Mouse (Mus musculus): Measurements from ENCODE around the gene Cd81. TPM values are rescaled to one million over a fixed set of nuclear protein-coding genes. Genes with fewer than 3 reads are reported as not detected.

The Cd81 gene
- total RNA-seq, 2 experiments from 2014 or later: 395 to 401 TPM

DNA sequence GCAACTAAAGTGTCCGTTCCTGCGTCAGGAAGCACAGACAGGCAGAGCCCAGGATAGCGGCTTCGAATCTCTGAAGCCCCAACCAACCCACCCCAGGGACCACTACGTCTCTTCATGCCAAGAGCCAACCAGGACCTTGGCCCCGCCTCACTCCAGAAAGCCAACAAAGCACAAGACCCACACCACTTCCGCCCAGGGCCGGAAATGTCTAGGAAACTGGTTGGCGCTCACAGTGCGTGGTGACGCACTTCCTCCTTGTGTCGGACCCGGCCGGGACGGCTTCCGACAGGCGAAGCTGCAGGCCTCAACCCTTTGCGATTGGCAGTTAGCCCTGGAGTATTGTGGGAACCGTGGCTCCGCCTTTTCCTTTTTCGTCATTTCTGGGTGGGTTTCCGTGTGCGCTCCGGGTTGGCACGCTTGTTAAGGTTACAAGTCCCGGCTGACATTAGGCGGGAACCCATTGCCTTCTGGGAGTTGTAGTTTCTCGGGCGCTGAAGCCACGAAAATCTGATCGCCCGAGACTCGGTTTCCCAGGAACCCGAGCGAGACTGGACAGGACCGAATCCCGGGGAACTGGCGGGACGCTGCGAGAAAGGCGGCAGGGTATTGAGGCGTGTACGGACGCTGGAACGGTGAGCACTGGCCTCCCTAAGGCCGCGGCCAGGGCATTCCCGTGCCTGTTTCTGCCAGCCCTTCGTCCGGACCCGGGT lies 16.5 kb downstream of the Cd81 start, which contains the start of gene Tssc4:
Gene Tssc4, plus strand, starts transcription at position 368 of the 710 bp plus-strand sequence.
- peak; percentile 97 for DNase-seq (ENCODE audit: low spot score in 2 of 2)

DNA sequence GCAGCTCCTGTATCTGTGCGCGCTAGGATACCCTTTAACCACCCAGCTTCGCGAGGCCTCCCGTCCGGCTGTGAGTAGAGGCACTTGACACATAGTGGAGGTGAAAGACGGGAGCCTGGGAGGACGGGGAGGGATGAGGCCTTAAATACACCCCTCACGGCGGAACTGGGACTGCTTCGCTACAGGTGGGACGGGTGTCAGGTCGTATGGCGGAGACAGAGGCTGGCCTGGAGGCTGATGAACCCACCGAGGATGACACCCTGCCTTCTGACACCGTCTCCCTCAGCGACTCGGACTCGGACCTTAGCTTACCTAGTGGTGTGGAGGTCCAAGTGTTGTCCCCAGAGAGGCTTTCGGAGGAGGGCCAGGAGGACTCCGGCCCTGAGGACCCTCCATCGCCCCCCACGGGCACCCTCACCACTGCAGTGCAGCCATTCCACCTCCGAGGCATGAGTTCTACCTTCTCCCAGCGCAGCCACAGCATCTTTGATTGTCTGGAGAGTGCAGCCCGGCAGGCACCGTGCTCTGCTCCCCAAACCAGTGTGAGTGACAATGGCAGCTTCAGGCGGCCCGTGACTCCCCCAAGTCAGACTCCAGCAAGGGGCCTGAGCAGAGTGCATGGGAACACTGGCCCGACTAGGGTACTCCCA lies 17.3 kb downstream of the Cd81 start:
- DNase-seq (ENCODE audit: low spot score in 2 of 2): peak in 1 of 2 experiments; percentile 20

DNA sequence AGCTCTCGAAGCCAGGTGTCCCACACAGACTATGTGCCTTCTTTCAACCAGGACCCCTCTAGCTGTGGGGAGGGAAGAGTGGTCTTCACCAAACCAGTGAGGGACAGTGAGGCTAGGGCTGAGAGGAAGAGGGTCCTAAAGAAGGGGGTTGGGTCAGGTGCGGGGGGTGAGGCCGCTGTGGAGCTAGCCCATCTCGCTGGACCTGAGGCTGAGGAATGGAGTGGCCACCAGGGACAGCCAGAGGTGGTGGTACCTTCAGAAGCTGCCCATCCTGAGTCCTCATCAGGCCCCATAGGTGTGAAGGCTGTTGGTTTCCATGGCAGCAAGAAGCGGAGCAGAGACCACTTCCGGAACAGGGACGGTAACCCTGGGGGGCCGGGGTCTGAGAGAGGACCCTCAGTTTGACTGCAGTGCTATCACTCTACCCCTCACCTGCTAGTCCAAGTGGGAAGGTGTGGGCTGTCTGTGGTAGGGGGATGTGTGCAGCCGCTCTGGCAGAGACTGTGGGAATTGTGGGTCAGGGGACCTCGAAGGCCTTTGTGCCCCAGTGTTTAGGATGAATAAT lies 18.0 kb downstream of the Cd81 start:
- no peak for DNase-seq (ENCODE audit: low spot score in 2 of 2)

DNA sequence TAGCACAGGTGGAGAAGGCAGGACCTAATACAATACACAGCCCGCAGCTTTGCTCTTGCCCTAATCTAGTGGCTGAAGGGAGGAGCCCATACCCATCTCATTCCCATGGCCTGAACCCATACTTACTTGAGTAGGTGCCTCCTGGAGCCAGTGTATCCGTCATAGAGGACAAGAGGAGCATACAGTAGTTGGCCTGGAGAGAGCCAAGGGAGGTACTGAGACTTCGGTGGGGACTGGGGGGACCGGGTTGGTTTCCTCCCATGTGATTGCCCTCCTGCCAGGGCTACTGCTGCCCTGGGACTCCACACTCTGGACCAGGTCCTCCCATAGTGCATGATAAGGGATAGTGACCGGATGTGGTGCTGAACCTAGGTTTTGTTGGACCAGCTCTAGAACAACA lies 20.1 kb downstream of the Cd81 start:
- no peak for DNase-seq (ENCODE audit: low spot score in 2 of 2)

DNA sequence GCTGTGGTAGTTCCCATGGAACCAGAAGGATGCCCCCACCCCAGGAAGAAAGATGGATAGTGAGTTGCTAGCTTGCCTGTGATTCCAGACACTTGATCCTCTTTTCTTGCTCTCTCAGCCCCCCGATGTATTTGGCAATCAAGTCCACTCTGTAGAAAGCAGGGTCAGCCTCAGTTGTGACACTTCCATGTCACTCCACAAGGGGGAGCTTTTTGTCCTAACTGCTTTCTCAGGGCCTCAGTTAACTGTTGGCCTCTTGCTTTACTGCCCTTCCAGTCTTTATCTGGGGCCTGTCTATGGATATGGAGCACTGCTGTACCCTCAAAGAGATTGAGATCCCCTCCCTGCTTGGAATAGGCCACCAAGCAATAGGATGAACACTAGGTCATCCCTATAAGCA lies 20.5 kb downstream of the Cd81 start:
- peak in 1 of 2 experiments; percentile 69 for DNase-seq (ENCODE audit: low spot score in 2 of 2)

DNA sequence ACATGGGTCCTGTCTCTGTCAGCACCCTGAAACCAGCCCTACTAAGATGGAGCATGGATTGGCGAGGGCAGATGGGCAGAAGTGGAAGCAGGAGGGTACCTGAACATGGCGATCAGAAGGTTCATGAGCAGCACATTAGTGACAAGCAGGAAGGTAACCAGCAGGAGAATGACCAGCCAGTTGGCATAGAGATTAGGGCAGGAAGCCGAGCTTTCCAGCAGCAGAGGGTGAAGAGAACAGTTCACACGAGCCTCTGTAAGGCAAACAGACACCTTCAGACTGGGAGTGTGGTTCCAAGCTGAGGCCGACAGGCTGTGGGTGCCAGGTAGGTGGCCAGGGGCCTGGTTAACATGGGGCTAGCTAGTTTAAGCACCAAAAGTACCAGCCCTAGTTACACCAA lies 22.9 kb downstream of the Cd81 start:
- no peak for DNase-seq (ENCODE audit: low spot score in 2 of 2)

DNA sequence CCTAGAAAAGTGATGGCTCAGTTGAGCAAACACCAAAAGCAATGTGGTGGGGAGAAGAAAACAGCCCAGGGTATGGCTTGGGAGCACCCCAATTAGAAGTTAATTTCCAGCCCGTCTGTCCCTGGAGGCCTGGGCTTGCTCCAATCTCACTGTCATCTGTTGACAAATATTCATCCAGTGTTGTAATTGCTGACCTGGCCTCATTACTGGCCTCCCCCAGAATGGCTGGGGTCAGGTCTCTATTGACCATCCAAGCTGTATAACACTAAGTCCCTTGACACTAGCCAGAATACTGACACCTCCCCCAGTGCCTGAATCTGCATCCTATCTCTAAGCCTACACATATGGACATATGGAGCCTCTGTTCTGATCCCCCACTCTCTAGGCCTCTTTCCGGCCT lies 24.8 kb downstream of the Cd81 start:
- DNase-seq (ENCODE audit: low spot score in 2 of 2): no peak

DNA sequence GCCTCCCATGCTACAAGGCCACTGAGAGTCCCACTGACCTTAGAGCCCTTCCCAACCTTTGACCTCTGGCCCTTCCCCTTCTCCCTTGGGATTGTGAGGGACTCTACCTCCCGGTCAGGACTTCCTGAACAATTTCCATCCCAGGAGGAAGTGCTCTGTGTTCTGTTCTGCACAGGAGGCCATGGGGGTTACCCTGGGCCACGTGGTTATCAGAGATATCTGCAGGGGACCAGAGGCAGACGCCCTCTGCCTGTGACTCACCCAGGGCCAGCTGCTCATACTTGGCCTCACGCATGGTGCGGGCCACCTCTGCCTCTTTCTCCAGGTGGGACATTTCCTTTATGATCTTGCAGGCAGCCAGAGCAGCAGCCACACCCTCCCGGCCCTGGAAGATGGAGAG lies 29.5 kb downstream of the Cd81 start:
- no peak for DNase-seq (ENCODE audit: low spot score in 2 of 2)

DNA sequence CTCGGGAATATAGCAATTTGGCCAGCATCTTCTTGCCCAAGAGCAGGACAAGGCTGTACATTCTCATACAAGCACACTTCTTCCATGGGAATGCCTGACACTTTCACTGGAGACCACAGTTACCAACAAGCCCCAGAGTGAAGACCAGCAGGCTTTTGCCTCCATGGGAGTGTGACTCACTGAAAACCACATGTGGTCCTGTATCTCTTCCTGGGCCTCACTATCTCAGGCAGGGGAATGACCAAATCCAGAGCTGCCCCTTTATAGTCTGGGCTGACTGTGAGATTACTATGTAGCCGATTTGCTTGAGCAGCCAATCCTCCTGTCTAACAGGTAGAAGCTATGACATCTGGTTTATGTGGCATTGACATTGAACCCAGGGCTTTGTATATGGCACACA lies 31.2 kb downstream of the Cd81 start:
- DNase-seq (ENCODE audit: low spot score in 2 of 2): no peak

DNA sequence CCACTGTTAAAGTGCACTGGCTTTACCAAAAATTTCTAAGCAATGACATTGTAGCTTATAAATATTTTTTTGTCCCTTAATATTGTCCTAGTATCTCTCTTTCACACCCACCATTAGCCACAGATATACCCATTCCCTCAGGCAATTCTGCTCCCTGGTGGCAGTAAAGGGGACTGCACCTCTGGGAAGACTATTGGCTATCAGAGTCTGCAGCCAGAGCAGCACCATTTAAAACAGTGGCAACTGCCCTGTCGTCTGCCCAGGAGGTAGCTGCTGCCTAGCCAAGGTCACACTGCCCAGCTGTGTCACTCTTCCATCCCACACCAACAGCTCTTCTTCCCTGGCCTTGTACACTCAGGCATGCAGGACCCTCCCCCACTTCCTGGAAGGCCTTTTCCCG lies 33.8 kb downstream of the Cd81 start:
- DNase-seq (ENCODE audit: low spot score in 2 of 2): peak; percentile 73 to 76

DNA sequence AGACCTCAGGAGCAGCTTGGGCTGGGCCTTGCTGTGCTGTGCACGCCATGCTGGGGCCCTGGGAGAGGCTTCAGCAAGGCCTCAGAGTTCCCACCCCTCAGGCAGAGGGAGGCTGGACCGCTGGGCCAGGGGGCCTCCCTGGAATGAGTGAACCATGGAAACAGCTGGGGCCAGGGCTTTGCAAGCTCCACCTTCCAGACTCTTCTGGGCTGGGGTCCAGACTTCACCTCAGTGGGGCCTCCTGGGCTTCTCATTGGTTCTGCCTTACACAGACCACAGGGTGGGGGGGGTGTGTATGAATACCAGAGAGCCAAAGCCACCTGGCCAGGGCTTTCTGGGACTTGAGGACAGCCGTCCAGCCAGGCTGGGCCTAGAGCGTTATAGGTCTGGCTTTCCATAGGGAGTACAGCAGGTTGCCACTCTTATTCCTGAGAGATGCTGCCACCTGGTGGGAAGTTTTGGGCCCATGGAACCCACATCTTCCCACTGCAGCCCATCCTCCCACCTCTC lies 34.6 kb downstream of the Cd81 start:
- DNase-seq (ENCODE audit: low spot score in 2 of 2): peak; percentile 32 to 60

DNA sequence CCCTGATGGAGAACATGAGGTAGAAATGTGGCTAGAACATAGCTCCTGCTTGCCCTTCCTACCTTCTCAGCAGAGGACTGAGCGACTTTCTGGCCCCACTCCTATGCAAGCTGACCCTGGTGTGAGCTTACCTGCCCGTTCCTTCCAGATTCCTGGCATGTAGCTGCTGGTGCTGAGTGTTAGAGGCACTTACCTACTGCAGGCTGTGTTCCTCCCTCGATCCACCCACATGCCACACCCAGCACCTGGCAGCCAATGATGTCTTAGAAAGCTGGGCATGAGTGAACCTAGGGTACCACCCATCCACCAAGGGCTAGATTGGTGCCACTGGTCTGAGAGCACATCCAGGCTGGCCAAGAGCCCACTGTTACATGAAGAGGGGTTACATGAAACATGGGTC lies 41.3 kb downstream of the Cd81 start:
- DNase-seq (ENCODE audit: low spot score in 2 of 2): no peak

DNA sequence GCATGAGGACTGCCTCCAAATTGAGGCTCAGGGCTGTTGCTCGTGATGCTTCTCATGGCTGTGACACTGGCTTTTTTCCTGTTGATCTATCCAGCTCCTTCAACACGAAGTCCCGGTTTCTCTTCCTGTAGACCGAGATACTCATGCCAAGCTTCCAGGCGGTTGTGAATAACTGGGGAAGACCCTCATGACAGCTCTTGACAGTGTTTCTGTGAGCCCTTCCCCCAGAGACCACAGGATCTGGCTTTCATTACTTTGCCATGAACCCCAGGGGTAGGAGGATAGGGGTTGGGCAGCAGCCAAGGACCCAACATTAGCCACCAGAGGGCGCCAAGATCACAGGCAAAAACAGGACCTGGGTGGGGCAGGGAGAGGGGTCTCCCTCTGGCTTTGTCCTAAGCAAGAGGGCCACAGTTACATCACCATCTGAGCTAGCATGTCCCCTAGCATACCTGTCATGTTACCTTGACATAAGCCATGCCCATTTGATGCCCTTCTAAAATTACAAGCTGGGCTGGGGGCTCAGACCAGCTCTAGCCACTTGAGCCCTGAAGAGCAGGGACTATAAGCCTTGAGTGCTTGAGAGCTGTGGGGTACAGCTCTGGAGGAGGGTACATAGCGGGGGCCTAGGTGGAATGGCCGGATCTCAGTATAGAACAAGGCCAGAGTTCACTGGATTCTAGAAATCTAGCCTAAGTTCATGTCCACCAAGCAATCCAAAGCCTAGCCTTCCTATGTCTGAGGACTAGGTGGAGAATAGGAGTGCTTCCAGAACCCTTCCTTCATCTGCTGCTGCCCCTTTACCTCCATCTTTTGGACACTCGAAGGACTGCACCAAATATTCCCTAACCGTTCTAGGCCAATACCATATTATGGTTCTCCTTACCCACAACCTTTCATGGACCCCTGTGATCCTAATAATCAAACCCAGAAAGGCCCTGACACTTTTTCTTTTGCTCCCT lies 42.3 kb downstream of the Cd81 start, which contains the start of gene Trpm5:
Gene Trpm5, minus strand, starts transcription at position 51 of the 962 bp plus-strand sequence.
- peak; percentile 75 to 79 for DNase-seq (ENCODE audit: low spot score in 2 of 2)

DNA sequence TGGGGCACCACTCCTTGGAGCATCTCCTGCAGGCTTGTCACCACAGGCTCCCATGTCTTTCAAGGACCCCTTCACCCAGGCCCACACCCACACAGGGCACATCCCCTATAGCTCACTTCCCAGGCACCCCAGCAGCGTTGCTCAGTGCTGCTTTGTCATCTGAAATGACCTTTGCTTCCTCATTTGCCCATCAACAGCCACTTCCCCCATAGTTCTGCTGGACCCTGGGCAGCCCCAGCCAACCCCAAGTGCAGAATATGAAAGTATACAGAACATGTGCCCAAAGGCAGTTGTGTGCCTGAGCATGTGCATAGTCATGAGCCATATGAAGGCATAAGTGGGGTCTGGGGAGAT lies 43.0 kb downstream of the Cd81 start:
- DNase-seq (ENCODE audit: low spot score in 2 of 2): no peak

DNA sequence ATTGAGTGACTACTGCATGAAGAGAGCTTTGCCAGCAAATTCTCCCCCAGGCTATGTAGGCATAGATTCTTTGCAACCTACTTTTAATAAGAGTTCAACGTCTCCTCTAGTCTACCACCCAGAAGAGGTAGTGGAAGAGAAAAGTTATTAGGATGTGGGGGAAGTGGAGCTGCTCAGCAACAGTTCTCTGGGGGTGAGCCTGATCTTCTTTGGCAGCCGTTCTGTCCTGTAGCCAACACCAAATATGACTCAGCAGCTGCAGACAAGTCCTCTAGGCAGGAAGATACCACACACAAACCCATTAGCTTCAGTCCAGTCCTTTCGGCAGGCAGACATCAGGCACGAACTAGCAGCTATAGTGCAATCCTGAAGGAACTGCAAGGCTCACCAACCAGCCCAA lies 48.2 kb downstream of the Cd81 start:
- no peak for DNase-seq (ENCODE audit: low spot score in 2 of 2)

DNA sequence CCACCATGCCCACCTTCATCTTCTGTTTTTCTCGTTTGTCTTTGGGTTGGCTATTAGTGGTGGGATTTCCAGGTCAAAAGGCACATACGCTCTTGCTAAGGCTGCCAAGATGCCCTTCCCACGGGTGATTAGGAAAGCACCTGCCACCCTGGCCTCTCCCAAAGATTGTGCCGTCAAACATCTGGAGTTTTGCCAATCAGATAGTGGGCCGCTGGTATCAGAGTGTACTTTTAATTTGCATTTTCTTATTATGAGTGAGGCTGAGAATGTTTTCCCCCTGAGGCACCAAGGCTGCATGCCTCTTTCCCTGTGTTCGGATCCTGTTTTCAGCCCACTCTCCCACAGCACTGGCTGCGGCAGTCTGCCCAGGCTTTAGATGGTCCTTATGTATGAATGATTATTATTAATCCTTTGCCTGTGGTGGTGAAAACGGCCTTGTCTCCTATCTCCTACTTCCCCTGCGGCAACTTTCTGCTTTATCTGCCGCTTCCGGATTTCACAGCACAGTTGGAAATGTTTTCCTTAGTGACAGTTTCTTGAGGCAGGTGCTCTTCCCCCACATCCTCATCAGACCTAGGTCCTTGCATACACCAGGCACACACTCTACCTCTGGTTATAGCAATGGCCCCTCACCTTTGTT lies 52.8 kb downstream of the Cd81 start:
- DNase-seq (ENCODE audit: low spot score in 2 of 2): no peak

DNA sequence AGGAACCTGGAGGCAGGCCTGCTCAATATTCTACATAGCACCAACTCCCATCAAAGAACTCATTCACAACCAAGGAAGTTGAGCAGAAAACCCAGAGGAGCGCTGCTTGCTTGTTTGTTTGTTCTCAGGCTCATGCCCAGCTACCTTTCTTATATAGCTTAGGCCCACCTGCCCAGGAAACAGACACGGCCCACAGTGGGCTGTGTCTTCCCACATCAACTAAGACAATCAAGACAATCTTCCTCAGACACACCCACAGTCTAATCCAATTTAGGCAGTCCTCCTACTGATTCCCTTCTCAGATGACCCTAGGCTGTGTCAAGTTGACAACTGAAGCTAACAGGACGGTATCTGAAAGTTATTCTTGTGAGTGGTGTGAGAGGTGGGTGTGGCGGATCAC lies 53.5 kb downstream of the Cd81 start, which contains the start of gene Kcnq1:
Gene Kcnq1, plus strand, starts transcription at position 301 of the 400 bp plus-strand sequence.
- DNase-seq (ENCODE audit: low spot score in 2 of 2): no peak

DNA sequence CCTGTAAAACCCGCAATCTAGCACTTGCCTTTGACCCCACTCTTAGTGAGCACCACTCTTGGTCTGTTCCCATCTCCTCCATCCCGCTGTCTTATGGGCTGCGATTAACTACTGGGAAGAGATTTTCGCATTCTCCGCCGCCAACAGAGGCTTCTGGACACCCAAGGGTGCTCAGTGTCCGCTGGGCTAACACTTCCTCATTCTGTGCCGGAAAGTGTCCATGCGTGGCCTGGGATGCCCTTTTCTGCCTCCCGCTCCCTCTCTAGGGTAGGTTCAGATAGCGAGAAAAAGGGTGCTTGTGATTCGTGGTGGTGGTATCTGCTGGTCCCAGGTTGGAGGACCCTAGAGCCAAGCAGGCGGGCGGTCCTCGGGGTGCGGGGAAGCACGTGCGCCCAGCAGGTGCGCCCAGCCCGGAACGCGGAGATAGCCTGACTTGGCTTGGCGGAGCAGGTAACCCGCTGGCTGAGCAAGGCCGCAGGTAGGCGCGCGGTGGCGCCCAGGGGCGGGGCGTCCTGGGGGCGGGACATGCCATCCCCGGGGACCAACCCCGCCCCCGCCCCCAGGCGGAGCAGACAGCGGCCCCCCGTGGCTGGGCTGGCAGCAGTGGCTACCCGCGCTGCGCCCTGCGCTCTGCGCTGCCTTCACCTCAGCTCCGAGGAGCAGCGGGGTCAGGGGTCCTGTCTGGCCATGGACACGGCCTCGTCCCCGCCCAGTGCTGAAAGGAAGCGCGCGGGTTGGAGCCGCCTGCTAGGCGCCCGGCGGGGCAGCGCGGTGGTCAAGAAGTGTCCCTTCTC lies 54.3 kb downstream of the Cd81 start:
- peak in 1 of 2 experiments; percentile 22 for DNase-seq (ENCODE audit: low spot score in 2 of 2)

DNA sequence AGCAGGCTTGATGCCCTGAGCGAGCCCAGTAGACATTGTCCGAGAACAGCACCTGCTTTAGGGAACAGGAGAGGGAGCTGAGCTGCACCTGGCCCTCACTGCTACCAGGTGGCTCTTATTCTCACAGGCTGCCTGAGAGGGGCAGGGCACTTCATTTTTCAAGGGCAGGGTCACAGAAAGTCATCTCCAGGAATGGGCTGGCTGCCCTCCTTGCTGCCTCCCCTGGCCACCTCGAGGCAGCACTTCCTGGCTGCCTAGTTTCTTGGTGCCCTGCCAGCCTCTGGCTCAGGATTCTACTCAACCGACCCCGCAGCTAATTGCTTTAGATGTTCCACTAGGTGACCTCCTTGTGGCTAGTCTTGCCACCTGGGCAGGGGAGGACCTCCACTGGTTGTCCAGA lies 55.7 kb downstream of the Cd81 start:
- DNase-seq (ENCODE audit: low spot score in 2 of 2): no peak
